Mouse (Mus musculus): ENCODE data around the gene Asic2. TPM values are rescaled to one million over a fixed set of nuclear protein-coding genes. Genes with fewer than 3 reads are reported as not detected.

Gene Asic2
- total RNA-seq, 2 experiments from 2014 or later = not detected

DNA sequence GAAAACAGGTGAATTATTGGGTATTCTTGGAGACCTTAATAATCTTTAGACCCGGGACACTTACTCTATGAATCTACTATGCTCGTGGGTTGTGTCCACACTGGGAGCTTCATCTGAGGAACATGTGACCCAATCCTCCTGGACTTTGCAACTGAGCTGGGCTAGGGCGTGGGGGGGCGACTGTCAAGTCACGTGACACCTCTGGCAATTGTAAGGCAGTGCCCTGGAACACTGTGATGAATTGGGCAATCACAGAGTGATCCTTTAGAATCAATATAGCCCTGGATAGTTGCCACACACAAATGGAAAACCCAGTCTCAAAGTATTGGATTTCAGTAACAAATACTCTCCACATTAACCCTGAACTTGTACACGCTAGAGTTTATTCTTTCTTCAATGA lies 867.4 kb downstream of the Asic2 start:
- no peak for ATAC-seq (replicated peaks; ENCODE audit: low FRiP score, low TSS enrichment, poor library complexity, severe bottlenecking)

DNA sequence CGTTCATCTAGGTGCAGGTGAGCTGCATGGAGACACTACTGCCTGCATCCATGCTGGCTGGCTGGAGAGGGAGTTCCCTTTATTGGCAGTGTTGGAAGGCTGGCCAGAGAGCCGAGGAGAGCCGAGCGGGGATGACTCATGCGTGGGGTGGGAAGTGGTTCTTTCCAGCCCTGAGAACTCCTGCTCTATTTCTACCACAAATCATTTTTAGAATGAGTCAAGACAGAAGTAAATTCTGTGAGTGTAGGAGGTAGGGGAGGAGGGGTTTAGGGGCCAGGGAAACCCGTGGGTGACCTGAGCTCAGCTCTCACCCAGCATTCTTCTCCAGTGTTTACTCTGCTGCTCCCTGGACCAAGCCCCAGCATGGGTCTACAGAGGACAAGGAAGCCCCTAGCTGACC lies 872.2 kb downstream of the Asic2 start:
- ATAC-seq (replicated peaks; ENCODE audit: low FRiP score, low TSS enrichment, poor library complexity, severe bottlenecking) = no peak

- no peak for ATAC-seq (replicated peaks; ENCODE audit: low FRiP score, low TSS enrichment, poor library complexity, severe bottlenecking)
These were observed 873.7 kb downstream of the Asic2 start for GRCm38 (mm10) chr11:81094581-81094980.

DNA sequence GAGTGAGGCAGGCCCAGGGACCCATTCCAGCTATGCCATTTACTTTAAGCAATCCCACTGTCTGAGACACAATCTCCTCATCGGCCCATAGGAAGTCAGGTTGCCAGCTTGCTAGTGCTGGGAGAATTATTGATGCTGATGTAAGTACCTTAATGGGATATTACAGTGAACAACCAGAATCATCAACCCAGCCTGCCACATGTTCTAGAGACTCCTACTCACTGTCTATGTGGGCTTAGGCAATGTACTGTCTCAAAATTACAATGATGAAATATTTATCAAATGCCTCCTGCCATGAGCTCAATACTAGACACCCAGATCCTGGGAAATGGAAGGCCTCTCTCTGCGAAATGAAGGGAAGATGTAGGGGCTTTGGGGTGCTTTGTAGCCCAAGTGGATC lies 876.1 kb downstream of the Asic2 start:
- ATAC-seq (replicated peaks; ENCODE audit: low FRiP score, low TSS enrichment, poor library complexity, severe bottlenecking) = no peak

DNA sequence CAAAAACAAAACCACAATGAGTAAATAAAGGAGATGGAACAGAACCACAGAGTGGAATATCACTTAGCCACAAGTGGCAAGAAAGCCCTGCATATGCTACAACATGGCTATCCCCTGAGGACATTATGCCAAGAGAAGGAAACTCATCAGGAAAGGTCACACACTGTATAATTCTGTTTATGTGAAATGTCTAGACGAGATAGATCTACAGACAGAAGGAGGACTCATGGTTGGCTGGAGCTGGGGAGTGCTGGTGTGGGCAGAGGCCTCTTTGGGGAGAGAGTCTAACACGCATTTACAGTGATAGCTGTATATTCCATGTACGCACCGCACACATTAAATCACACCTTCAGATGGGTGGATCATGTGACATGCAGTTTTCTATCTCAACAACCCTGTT lies 884.4 kb downstream of the Asic2 start:
- ATAC-seq (replicated peaks; ENCODE audit: low FRiP score, low TSS enrichment, poor library complexity, severe bottlenecking) = no peak

GRCm38 (mm10) chr11:81080076-81080805 lies 888.0 kb downstream of the Asic2 start:
- ATAC-seq (replicated peaks; ENCODE audit: low FRiP score, low TSS enrichment, poor library complexity, severe bottlenecking) = no peak

- ATAC-seq (replicated peaks; ENCODE audit: low FRiP score, low TSS enrichment, poor library complexity, severe bottlenecking) = no peak
These were observed 889.0 kb downstream of the Asic2 start for GRCm38 (mm10) chr11:81079237-81079636.

DNA sequence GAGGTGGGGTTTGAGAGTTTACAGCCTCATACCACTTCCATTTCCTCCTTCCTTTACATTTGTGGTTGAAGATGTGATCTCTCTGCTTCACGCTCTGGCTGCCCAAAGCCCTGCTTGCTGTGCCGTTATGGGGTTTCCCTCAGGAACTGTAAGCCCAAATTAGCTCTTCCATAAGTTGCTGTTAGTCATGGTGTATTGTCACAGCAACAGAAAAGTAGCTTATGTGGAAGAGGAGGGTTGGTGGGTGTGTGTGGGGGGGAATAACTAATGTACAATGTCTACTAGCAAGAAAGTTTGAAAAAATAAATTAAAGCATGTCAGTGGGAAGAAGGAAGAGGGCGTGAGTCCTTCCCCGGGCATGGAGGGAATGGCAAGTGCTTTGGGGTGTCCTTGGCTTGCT lies 896.4 kb downstream of the Asic2 start:
- no peak for ATAC-seq (replicated peaks; ENCODE audit: low FRiP score, low TSS enrichment, poor library complexity, severe bottlenecking)

DNA sequence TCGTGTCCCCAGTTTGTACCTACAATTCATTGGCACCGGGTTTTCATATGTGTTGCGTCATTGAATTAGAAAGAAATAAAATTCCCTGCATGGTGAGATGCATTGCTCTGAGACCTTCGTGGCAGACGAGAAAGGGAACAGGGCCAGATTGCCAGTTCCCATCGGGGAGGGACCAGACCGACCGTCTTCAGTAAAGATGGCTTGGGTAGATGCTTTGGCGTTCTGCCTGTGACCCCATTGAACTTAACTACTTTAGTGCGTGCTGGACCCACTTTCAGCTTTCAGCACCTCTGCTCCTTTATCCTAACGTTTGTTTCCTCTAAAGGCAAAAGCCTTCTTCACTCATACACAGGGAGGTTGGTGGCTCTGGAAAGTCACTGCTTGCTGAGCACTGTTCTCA lies 902.9 kb downstream of the Asic2 start:
- ATAC-seq (replicated peaks; ENCODE audit: low FRiP score, low TSS enrichment, poor library complexity, severe bottlenecking) = no peak

- ATAC-seq (replicated peaks; ENCODE audit: low FRiP score, low TSS enrichment, poor library complexity, severe bottlenecking) = no peak
These were observed 904.3 kb downstream of the Asic2 start for GRCm38 (mm10) chr11:81064006-81064405.

GRCm38 (mm10) chr11:81060077-81060476 lies 908.2 kb downstream of the Asic2 start:
- ATAC-seq (replicated peaks; ENCODE audit: low FRiP score, low TSS enrichment, poor library complexity, severe bottlenecking) = no peak

- no peak for ATAC-seq (replicated peaks; ENCODE audit: low FRiP score, low TSS enrichment, poor library complexity, severe bottlenecking)
These were observed 908.7 kb downstream of the Asic2 start for GRCm38 (mm10) chr11:81059546-81059945.

GRCm38 (mm10) chr11:81057506-81057905 lies 910.8 kb downstream of the Asic2 start:
- ATAC-seq (replicated peaks; ENCODE audit: low FRiP score, low TSS enrichment, poor library complexity, severe bottlenecking) = no peak

DNA sequence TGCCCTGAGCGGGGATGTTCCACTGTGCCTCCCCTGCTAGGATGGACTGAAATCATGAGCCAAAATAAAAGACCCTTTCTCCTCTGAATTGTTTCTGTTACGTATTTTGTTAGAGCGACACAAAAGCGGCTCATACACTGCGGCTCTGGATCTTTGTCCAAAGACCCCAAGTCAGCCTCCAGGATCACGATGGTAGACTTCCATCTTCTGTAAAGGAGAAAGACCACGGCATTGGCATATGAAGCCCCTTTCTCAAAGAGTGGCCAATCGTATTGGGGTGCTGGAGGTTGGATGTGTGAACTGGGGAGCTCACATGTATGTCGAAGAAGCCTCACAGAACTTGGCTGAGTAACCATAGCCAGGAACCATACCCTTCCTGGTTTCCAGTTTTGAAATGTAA lies 911.5 kb downstream of the Asic2 start:
- ATAC-seq (replicated peaks; ENCODE audit: low FRiP score, low TSS enrichment, poor library complexity, severe bottlenecking) = no peak

- ATAC-seq (replicated peaks; ENCODE audit: low FRiP score, low TSS enrichment, poor library complexity, severe bottlenecking) = no peak
These were observed 912.7 kb downstream of the Asic2 start for GRCm38 (mm10) chr11:81055446-81056145.

DNA sequence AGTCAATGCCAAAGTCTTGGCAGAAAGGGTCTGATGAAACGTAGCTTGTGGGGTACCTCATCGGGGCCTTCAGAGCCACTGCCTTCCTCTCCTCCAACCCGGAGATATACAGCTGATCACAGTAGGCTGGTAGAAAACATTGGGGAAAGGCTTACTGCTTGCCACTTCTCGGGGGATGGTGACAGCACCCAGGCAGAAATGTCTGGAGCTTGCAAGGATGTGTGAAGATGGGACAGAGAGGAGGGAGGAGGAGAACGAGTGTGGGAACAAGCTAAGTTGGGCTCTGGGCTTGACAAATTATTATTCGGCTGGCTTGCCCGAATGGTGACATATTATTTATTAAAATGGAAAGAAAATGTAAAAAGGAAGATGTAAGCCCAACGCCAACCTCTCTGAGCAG lies 914.4 kb downstream of the Asic2 start:
- ATAC-seq (replicated peaks; ENCODE audit: low FRiP score, low TSS enrichment, poor library complexity, severe bottlenecking) = no peak

DNA sequence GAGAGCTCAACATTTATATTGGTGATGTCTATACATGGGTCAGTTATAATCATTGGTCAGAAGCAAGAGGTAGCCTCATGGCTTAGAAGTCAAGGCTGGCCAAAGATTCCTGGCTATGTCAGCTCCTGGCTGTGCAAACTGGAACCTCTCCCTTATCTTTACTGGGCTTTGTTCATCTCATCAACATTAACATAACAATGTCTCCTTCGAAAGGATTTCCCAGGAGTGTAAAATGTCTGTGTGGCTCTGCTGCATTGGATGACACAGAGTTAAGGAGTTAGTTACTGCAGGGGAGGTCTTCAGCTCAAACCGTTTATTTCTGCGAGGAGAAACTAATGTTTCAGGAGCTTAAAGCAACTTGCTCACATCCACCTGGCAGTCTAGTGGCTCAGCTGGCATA lies 926.6 kb downstream of the Asic2 start:
- ATAC-seq (replicated peaks; ENCODE audit: low FRiP score, low TSS enrichment, poor library complexity, severe bottlenecking) = no peak

DNA sequence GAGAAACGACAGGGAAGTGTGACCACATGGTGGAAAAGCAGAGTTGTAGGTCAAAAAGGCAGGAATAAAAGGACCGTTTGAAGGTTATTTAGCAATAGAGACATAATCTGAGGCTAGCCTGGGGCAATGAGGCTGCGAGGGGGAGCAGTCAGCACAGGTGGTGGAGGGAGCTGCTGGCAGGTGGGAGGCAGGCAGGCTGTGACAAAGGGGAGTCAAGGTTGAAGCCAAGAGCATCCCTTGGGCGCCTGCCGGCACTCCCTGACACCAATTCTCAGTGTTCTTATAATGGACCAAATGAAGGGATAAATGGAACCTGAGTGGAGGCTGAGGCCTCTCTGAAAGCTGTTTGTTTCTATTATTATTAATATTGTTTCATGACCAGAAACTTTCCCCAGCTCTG lies 928.3 kb downstream of the Asic2 start:
- ATAC-seq (replicated peaks; ENCODE audit: low FRiP score, low TSS enrichment, poor library complexity, severe bottlenecking) = no peak

GRCm38 (mm10) chr11:81032151-81032550 lies 936.1 kb downstream of the Asic2 start:
- no peak for ATAC-seq (replicated peaks; ENCODE audit: low FRiP score, low TSS enrichment, poor library complexity, severe bottlenecking)

DNA sequence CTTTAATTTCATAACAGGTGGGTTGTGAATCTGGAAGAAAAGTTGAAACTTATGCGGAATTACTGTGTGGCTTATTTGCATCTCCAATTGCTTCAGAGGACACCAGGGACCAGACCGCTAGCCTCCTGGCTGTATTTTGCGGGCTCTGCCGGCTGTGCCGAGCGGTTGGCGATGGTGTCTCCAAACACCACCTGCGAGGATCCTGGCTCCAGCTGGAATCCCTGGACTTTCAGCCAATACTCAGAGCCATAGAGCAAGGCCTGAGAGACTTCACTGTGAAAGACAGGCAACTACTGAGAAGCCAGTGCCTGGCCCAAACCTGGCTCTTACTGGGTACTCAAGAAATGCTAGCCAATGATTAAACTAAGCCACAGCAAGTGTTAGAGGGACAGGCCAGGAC lies 953.5 kb downstream of the Asic2 start:
- no peak for ATAC-seq (replicated peaks; ENCODE audit: low FRiP score, low TSS enrichment, poor library complexity, severe bottlenecking)

- ATAC-seq (replicated peaks; ENCODE audit: low FRiP score, low TSS enrichment, poor library complexity, severe bottlenecking) = no peak
These were observed 954.8 kb downstream of the Asic2 start for GRCm38 (mm10) chr11:81013501-81013900.

All from megakaryocyte-erythroid progenitor cell, adult 5-6 weeks (primary cell).